Comparison of ENCODE assay signal across 1 mouse cellular context in genomic region chr11:82959613-82960012, GRCm38 (mm10).
TF ChIP-seq lines count a peak whose summit lies in the region.

No protein-coding gene starts in this region.

TF ChIP-seq in CH12.LX, 34 proteins besides CTCF, POLR2A, EP300 and RAD21 (continued from another document):
- TF ChIP-seq RCOR1 (conservative IDR thresholded peaks at IDR 0.05; ENCODE audit: low read depth, low read length): no peak
